ENCODE assay signal across 14 mouse cellular contexts in genomic region chr17:27378977-27379376, GRCm38 (mm10).
"Had no signal": no experiment of that assay in that cellular context is flagged by ENCODE, and none has a peak within 500 bp of the region (broad histone marks: within the 10 kb centered on the region; RNA-seq: fewer than 3 reads in every experiment).

No protein-coding gene starts in this region.

- H3K9me3 ChIP-seq: midbrain, embryonic 15.5 days had no signal

- H3K4me2 ChIP-seq: liver, embryonic 13.5 days; midbrain, embryonic 12.5 days; midbrain, embryonic 15.5 days; neural tube, embryonic 12.5 days had no signal

- H3K9ac ChIP-seq: liver, embryonic 13.5 days; midbrain, embryonic 12.5 days; midbrain, embryonic 15.5 days; neural tube, embryonic 12.5 days had no signal

- H3K27me3 ChIP-seq: liver, embryonic 13.5 days; midbrain, embryonic 12.5 days; midbrain, embryonic 15.5 days had no signal

- H3K36me3 ChIP-seq: liver, embryonic 13.5 days; midbrain, embryonic 12.5 days; midbrain, embryonic 15.5 days; neural tube, embryonic 12.5 days had no signal

- H3K4me1 ChIP-seq: liver, embryonic 13.5 days; midbrain, embryonic 12.5 days; neural tube, embryonic 12.5 days had no signal

- ATAC-seq: midbrain, embryonic 15.5 days had no signal

- DNase-seq: kidney, postnatal 25 days; layer of hippocampus, adult 9-11 months; liver, embryonic 13.5 days; lung, adult 2 months; lung, postnatal 14 days; lung, postnatal 4 days; thymus, adult 2 months; thymus, postnatal 14 days; thymus, postnatal 4 days had no signal

- H3K27ac ChIP-seq: kidney, postnatal 0 days; layer of hippocampus, adult 2 months; liver, embryonic 13.5 days; midbrain, embryonic 12.5 days; midbrain, embryonic 15.5 days; neural tube, embryonic 12.5 days had no signal

- H3K4me3 ChIP-seq: layer of hippocampus, adult 2 months; liver, embryonic 13.5 days; midbrain, embryonic 12.5 days; midbrain, embryonic 15.5 days; neural tube, embryonic 12.5 days had no signal
